Mouse (Mus musculus): Measurements from ENCODE around the gene Tnk1. TPM values are rescaled to one million over a fixed set of nuclear protein-coding genes. Genes with fewer than 3 reads are reported as not detected.

The Tnk1 gene
- total RNA-seq (2022) = under 1 TPM in 3 of 4 experiments, not detected in 1; 0.26 to 0.46 (median 0.30) TPM

- no peak for DNase-seq (ENCODE audit: low spot score in 2 of 2)
Measured at GRCm38 (mm10) chr11:69858113-69858998, at the start of gene Tnk1. TSS of gene Tnk1 (minus strand) at chr11:69858730.

- no peak for DNase-seq (ENCODE audit: low spot score in 2 of 2)
Measured at GRCm38 (mm10) chr11:69904311-69904710, 45.8 kb upstream of the Tnk1 start.

GRCm38 (mm10) chr11:69902972-69903371 lies 44.4 kb upstream of the Tnk1 start:
- DNase-seq (ENCODE audit: low spot score in 2 of 2) = no peak

- no peak for DNase-seq (ENCODE audit: low spot score in 2 of 2)
Measured at GRCm38 (mm10) chr11:69901993-69902392, 43.5 kb upstream of the Tnk1 start.

GRCm38 (mm10) chr11:69901406-69901846 lies 42.9 kb upstream of the Tnk1 start:
- DNase-seq (ENCODE audit: low spot score in 2 of 2) = peak; percentile 92 to 99

GRCm38 (mm10) chr11:69900471-69901405 lies 42.2 kb upstream of the Tnk1 start, which contains the start of the genes 2810408A11Rik and Neurl4:
TSS of gene 2810408A11Rik (minus strand) at chr11:69900987.
TSS of gene Neurl4 (plus strand) at chr11:69901072.
- peak; percentile 65 to 90 for DNase-seq (ENCODE audit: low spot score in 2 of 2)

GRCm38 (mm10) chr11:69899870-69900269 lies 41.3 kb upstream of the Tnk1 start:
- no peak for DNase-seq (ENCODE audit: low spot score in 2 of 2)

GRCm38 (mm10) chr11:69895291-69895690 lies 36.8 kb upstream of the Tnk1 start, which contains the start of gene Acap1:
TSS of gene Acap1 (minus strand) at chr11:69895539.
- no peak for DNase-seq (ENCODE audit: low spot score in 2 of 2)

- no peak for DNase-seq (ENCODE audit: low spot score in 2 of 2)
Measured at GRCm38 (mm10) chr11:69894671-69895070, 36.1 kb upstream of the Tnk1 start.

GRCm38 (mm10) chr11:69891482-69891881 lies 33.0 kb upstream of the Tnk1 start:
- DNase-seq (ENCODE audit: low spot score in 2 of 2) = no peak

GRCm38 (mm10) chr11:69886907-69887635 lies 28.5 kb upstream of the Tnk1 start:
- DNase-seq (ENCODE audit: low spot score in 2 of 2) = no peak

GRCm38 (mm10) chr11:69884663-69885062 lies 26.1 kb upstream of the Tnk1 start:
- no peak for DNase-seq (ENCODE audit: low spot score in 2 of 2)

GRCm38 (mm10) chr11:69884240-69884639 lies 25.7 kb upstream of the Tnk1 start:
- no peak for DNase-seq (ENCODE audit: low spot score in 2 of 2)

- DNase-seq (ENCODE audit: low spot score in 2 of 2) = no peak
Measured at GRCm38 (mm10) chr11:69883527-69884151, 25.1 kb upstream of the Tnk1 start.

GRCm38 (mm10) chr11:69883066-69883465 lies 24.5 kb upstream of the Tnk1 start:
- DNase-seq (ENCODE audit: low spot score in 2 of 2) = no peak

GRCm38 (mm10) chr11:69881787-69882670 lies 23.5 kb upstream of the Tnk1 start:
- no peak for DNase-seq (ENCODE audit: low spot score in 2 of 2)

- peak; percentile 49 to 65 for DNase-seq (ENCODE audit: low spot score in 2 of 2)
Measured at GRCm38 (mm10) chr11:69880853-69881603, 22.5 kb upstream of the Tnk1 start, which contains the start of gene Kctd11. TSS of gene Kctd11 (minus strand) at chr11:69881406.

GRCm38 (mm10) chr11:69880506-69880852 lies 21.9 kb upstream of the Tnk1 start:
- DNase-seq (ENCODE audit: low spot score in 2 of 2) = no peak

GRCm38 (mm10) chr11:69879711-69880110 lies 21.2 kb upstream of the Tnk1 start:
- no peak for DNase-seq (ENCODE audit: low spot score in 2 of 2)

All from left cerebral cortex, adult 8-10 months (tissue).